Mouse (Mus musculus) c-Kit-negative CD71-positive TER-119-positive erythroid progenitor cells, embryonic 14.5 days (primary cell): ENCODE data around the gene Nsmce1.

Experiments used
- DNase-seq: peaks from one replicate; pipeline ENCODE4 v3.0.0-alpha.2; 2013; ENCODE audit warnings: low read depth, low spot score

Nsmce1 gene

DNA sequence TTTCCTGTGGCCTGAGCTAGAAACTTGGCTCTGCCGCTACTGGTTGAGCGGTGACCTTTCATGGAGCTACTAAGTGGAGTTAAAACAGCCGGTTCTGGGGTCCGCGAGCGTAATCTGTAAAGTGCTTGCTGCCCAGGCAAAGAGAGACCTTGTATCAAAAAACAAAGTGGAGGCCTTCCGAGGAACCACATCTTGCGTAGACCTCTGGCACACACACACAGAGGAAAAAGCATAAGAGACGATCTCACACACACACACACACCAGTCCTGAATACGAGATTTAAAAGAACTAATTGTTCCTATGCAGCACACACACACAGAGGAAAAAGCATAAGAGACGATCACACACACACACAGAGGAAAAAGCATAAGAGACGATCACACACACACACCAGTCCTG is 364 bp upstream of the Nsmce1 start:
- DNase-seq = no peak

DNA sequence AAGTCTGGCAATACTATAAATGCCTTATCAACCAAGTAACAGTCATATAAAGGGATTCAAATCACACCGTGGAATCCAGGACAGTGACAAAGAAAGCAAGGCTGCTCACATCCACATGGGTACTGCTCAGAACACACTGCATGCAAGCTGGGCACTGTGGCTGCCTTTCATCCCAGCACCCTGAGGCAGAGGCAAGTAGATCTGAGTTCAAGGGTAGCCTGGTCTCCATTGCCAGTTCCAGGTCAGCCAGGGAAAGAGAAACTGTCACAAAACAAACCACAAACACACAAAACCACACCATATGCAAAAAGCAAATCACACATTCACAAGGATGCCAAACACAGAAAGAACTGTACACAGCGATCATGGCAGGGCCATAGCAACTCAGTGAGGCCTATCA is 1.8 kb downstream of the Nsmce1 start:
- no peak for DNase-seq

DNA sequence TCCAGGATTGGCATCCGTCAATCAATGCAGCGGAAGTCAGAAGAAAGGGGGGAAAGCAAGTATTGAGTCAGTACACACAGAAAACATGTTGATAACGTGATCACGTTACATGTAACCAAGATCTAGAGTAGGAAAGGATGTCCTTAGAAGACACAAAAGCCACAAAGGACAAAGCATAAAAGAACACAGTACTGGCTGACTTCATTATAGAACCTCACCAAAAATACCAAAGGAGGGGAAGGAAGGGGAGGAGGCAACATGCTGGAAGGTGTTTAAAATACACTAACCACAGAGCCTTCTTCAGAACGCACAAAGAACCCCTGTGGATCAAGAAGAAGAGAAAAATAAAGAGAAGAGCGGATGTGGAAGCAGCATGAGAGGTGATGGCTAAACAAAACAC is 2.7 kb downstream of the Nsmce1 start:
- no peak for DNase-seq

DNA sequence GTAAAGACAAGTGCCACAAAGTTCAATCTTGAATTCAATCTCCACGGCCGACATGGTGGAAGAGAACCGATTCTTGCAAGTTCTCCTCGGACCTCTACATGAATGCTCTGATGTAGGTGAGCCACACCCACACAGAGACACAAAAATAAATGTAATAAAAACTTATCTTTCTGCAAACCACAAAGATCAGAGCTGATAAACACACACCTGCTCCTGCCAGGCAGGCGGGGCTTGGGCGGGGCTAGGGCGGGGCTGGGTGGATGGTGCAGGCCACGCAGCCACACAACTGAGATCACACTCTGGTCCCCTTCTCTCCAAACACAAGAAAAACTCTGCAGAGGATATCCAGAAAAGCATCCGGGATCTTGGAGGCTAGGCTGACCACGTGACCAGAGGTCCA is 4.3 kb downstream of the Nsmce1 start:
- DNase-seq = no peak

DNA sequence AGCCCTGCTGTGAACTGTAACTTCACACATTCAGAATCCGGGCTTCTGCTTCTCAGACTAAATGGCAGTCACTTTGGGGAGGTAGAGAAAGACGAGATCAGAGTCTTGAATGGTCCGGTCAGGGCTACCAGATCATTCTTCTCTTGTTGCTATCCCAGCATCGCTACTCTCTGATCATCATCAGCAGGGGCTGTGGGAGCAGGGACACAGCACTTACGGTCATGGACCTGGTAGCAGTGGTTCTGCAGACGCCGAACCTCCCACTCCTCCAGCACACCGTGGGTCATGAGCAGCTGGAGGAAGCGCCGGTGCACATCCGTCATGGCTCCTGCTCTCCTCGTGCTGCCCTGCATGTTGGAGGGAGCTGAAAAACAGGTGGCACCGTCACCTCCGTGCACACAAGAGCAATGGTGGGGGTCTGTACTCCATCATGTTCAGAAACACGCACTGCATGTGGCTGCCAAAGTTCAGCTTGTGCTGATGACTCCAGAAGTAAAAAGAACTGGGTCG is 5.2 kb downstream of the Nsmce1 start:
- DNase-seq = no peak

DNA sequence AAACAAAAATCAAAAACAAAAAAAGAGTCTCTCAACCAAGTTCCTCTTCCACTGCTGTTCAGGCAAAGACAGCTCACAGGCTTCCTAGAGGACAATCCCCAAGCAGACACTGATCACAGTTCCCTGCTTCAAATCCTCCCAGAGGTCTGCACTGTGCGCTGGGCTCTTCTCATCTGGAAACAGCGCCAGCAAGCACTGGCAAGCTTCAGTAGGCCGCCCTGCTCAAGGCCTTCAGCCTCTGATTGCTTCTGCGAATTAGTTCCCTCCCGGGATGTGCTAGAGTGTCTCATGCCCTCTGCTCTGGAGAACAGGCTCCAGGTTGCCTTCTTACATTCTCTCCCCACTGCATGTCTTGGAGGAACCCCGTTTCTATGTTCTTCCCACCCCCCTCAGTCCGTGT is 6.6 kb downstream of the Nsmce1 start:
- no peak for DNase-seq

- no peak for DNase-seq
Observed at GRCm38 (mm10) chr7:125482886-125483285, 8.5 kb downstream of the Nsmce1 start.

DNA sequence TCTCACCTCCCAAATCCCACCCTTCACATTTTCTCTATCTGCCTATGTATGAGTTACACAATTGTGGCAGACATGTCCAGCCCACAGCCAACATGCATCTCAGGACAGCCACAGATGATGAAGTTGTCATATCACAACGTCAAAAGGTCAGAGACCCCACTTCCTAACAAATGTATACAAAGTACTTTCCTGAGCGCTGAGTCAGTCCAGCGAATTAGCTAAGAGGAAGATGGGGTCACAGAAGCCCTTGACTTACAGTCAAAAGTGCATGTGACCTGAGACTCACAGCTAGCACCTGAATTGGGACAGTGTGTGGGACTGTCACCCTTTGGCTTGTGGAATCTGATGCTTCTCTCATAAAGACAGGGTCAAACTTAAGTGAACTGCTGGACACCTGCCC is 9.1 kb downstream of the Nsmce1 start:
- DNase-seq = no peak

DNA sequence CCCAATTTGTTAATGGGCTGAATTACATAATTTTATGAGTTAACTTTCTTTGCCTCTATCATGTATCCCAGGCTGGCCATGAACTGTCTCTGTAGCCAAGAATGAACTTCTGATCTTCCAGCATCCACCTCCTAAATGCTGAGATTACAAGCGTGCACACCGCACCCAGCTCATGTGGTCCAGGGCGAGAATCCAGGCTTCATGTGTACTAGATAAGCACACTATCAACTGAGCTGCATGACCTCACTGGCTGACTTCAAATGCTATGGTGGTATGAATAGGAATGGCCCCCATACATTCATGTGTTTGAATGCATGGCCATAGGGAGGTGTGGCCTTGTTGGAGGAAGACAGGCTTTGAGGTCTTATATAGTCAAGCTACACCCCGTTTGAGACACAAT is 10.9 kb downstream of the Nsmce1 start:
- no peak for DNase-seq

DNA sequence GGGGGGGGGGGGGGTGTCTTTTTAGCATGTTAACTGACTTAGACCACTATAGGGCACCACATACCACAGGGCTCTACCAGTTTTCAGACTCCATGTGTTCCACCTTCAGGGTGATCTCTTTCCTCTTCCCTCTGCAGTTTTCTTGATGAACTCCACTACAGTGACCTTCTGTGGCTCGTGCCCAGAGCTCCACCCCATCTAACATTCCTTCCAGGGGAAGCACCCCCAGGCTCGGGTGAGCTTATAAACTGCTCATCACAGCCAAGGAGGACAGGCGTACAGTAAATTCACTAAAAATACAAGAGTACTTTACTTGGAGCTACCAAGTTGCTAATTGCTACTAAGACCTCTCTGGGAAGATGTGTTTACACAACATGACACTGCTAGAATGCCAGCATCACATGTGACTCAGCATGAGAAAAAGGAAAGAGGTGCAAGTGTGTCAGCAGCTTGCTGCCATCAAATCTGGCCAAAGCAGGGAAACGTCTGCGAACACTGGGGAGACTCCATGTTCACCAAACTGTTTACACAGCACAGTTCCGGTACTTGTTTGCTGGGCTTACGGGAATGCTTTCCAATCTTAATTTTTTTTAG is 12.9 kb downstream of the Nsmce1 start:
- no peak for DNase-seq

DNA sequence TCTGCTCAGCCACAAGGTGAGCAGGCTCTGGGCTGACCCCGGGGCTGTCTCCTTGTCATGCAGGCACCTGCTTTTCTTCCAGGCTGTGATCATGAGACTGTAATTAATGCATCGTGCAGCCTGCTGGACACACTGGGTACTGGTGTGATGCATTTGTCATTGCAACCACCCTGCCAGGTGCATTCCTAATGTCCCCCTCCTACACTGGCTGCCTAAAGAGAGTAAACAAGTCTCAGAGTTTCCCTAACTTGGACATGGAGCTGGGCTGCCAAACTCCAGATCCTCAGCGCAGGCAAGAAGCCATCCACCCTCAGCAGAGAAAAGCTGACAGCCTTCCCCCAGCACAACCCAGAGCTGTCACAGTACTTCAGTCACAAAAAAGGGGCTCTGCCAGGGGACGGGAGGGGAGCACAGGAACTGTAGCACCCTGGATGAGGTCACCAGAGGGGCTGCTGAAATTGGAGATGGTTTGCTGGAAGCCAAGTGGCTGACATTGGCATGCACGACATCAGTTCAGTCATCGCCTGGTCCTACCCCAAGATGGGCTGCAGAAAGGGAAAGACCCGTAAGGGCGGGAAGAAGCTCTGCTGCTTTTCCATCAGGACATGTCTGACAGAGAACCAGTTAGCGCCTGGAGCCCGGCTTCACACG is 15.7 kb downstream of the Nsmce1 start:
- DNase-seq = no peak

GRCm38 (mm10) chr7:125474535-125474934 is 16.9 kb downstream of the Nsmce1 start:
- DNase-seq = no peak

- DNase-seq = peak; percentile 88
Observed at GRCm38 (mm10) chr7:125471991-125472741, 19.2 kb downstream of the Nsmce1 start.

DNA sequence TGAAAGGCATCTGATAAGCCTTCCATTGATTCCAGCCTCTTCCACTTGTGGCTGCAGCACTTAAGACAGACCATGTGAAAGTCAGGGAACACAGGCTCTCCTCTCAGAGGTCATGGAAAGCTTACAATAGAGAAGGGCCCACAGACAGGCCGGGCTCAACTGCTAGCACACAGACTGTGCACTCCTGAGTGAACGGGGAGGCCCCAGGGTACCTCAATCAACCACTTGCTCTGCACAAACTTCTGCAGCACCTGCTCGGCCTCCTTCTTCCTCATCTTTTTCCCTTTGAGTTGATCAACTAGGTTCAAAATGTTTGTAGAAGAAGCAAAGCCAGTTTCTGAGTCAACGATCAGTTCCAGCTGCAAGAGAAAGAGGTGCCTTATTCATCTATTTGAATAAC is 20.5 kb downstream of the Nsmce1 start:
- no peak for DNase-seq

DNA sequence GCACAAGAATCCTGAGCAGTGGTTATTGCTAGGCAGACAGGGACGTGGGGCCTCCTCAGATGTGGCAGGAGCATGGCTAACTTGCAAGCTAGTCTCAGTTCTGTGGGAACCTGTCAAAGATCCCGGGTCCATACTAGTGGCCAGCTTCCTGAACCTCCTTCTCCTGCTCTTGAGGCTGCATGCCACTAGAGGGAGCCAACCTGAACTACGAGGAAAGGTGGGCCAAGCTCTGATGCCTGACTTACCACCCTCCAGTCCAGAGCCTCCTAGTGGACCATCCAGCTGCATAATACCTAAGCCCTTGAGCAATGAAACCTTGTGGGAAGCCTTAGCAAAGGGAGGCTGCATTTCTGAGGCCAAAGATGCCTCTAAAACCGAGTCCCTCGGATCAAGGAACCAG is 21.5 kb downstream of the Nsmce1 start:
- DNase-seq = peak; percentile 66

DNA sequence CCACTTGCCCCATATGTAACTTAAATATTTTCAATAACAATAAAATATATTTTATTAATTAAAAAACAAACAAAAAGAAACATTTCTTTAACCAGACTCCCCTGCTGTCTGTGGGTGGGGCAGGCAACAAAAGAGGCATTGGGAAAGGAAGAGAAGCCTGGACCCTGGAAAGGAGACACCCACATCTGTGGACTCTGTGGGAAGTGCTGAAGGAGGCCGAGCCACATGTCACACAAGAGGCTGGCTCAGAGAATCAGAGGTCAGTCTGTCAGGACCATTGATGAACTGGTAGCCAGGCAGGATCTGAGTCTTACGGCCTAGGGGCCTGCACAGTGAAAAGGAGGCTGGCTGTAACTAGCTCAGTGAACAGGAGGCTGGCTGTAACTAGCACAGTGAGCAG is 29.2 kb downstream of the Nsmce1 start:
- no peak for DNase-seq

DNA sequence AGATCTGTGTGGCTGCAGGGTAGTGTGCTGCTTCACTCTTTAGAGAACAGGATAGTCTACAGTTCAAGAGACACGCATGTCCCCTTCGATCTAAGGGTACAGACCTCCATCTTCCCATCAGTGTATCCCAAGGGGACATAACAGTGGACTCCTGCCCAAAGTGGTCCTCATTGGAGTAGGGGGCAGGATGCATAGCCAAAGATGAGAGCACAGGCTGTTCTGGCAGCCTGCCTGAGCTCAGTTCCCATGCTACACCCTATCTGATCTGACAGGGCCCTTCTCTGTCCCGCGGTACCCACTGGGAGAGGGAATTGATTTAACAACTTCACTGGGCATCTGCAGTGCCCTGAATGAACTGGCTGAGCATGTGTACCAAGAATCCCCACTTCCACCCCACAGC is 37.7 kb downstream of the Nsmce1 start:
- DNase-seq = no peak

DNA sequence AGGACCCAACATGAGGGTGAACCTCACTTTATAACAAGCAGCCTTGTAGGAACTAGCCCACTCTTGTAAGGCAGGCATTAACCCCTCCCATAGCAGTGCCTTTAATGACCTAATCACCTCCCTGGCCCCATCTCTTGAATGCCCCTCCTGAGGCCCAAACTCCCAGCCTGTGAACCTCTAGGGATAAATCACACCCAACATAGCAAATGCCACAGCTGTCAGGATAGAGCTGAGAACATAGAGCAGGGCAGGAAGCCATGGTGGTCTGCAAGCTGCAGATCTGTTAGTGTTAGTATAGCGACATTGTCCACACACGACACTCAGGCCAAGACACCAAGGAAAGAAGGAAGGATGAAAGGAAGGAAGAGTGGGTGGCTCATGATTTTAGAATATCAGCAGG is 40.3 kb downstream of the Nsmce1 start:
- no peak for DNase-seq

- DNase-seq = no peak
Observed at GRCm38 (mm10) chr7:125450678-125451077, 40.7 kb downstream of the Nsmce1 start.

DNA sequence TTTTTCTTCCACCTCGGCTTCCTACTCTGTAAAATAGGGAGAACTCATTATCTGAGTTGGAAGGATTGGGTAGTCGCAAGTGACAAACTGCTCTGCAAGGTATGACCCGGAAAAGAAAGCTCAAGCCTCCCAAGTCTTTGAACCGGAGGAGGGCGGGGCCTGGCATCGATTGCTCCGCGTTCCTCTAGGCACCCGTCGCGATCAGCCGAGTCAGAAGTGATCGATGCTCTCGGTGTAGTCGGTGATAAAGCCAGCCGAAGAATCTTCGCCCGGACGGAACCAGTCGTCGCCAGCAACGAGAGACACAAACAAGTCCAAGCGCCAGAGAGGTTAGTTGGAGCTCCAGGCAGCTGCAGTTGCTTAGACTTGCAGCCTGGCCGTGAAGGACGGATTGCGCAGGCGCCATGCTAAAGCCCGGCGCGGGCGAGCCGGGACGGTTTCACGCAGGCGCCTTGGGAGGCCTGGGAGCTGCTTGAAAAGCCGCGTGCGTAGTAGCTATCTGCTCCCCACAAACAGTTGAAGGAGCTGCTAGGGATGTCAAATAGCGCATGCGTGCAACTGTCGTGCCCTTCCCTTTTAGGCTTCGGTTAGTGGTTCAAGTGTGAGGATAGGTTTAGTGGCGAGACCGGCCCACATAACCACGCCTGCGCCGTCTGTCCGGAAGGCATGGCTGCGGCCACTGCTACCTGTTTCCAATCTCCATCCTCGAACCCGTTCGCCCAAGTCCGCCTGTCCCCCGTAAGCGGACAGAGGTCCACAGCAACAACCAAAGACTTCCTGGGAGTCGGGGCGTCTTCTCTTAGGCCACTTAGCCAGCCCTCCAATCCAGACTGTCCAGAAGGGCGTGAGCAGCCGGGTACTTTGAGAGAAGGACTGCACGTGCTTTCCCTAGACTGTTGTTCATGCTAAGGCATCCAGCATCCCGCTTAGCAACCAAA is 46.7 kb downstream of the Nsmce1 start, which contains the start of gene Kdm8:
Gene Kdm8 (plus strand): TSS at position 213 of the 938 bp plus-strand sequence.
- peak; percentile 98 for DNase-seq

DNA sequence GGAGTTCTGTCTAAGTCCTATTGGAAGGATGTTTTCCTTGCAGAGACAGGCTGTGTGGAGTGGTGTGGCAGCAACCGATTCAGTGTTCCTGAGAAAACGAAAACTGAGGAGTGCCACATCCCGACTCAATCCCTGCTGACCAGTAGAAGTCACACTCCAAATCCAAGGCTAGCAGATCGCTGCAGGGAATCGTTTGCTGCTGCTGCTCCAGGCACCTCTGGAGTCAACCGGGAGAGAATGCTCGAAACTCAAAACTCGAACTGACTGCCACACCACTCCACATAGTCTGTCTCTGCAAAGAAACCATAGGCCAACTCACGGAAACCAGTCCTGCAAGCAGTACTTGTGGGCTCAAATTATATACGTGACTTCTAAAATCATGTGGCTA is 47.3 kb downstream of the Nsmce1 start:
- no peak for DNase-seq

- no peak for DNase-seq
Observed at GRCm38 (mm10) chr7:125442323-125442722, 49.1 kb downstream of the Nsmce1 start.
